Mouse (Mus musculus) limb, embryonic 14.5 days (tissue): ENCODE measurements around the gene Plekhm1. TPM values are rescaled to one million over a fixed set of nuclear protein-coding genes. Genes with fewer than 3 reads are reported as not detected.

Source experiments
- ATAC-seq: fragments of 200-750 bp; cut with Nextera tagmentation; 2 replicates; pipeline ENCODE4 v1.8.0; 2017; ENCODE audit warnings: low read depth, moderate number of reproducible peaks, moderate TSS enrichment; ENCODE audit not compliant: low FRiP score
- DNase-seq: peaks from one replicate; pipeline ENCODE4 v3.0.0-alpha.2; 2015; ENCODE audit warnings: low spot score
- H3K27ac ChIP-seq: fragments of 300-500 bp; sonication (generic); replicated peaks from 2 replicates; pipeline ENCODE4 v1.5.1; 2014; ENCODE audit warnings: low read depth, mild to moderate bottlenecking, low read length, moderate library complexity, mixed read lengths
- H3K27me3 ChIP-seq: fragments of 300-500 bp; sonication (generic); 2 replicates; pipeline ENCODE4 v1.6.1; 2014; ENCODE audit warnings: low read length, mixed read lengths; ENCODE audit not compliant: control insufficient read depth, insufficient read depth
- H3K36me3 ChIP-seq: fragments of 300-500 bp; sonication (generic); 2 replicates; pipeline ENCODE4 v1.6.1; 2014; ENCODE audit warnings: mild to moderate bottlenecking, low read length, moderate library complexity, mixed read lengths; ENCODE audit not compliant: control insufficient read depth, insufficient read depth
- H3K4me1 ChIP-seq: fragments of 300-500 bp; sonication (generic); 2 replicates; pipeline ENCODE4 v1.6.1; 2014; ENCODE audit warnings: antibody characterized with exemption, low read length, mixed read lengths; ENCODE audit not compliant: control insufficient read depth, insufficient read depth
- H3K4me2 ChIP-seq: fragments of 300-500 bp; sonication (generic); replicated peaks from 2 replicates; pipeline ENCODE4 v1.6.1; 2014; ENCODE audit warnings: low read depth, mild to moderate bottlenecking, low read length, moderate library complexity; ENCODE audit not compliant: severe bottlenecking
- H3K4me3 ChIP-seq: fragments of 300-500 bp; sonication (generic); replicated peaks from 2 replicates; pipeline ENCODE4 v1.5.1; 2014; ENCODE audit warnings: low read length
- H3K9ac ChIP-seq: fragments of 300-500 bp; sonication (generic); 2 replicates; pipeline ENCODE4 v1.6.1; 2014; ENCODE audit warnings: mild to moderate bottlenecking, low read depth, low read length, moderate library complexity; ENCODE audit not compliant: severe bottlenecking
- H3K9me3 ChIP-seq: fragments of 300-500 bp; sonication (generic); 2 replicates; pipeline ENCODE4 v1.6.1; 2016; ENCODE audit warnings: low read length; ENCODE audit not compliant: control insufficient read depth
- POLR2A ChIP-seq: fragments of 200-500 bp; IDR thresholded peaks from 2 replicates; pipeline ENCODE4 v1.8.0; 2012; ENCODE audit warnings: inconsistent platforms, mild to moderate bottlenecking, moderate library complexity, borderline replicate concordance; ENCODE audit not compliant: insufficient read depth, insufficient read length; ENCODE audit errors: extremely low read depth
- WGBS: fragments of 180-500 bp; shearing (Covaris S2); extraction: QIAGEN DNeasy Blood & Tissue Kit; methylation state at CpG from one replicate; pipeline ENCODE4 v1.1.7; 2014; 5-methylcytosine and 5-hydroxymethylcytosine counted together
- polyA plus RNA-seq, 2 experiments: library from polyadenylated mRNA; depleted of rRNA in 1 of 2; stranded (reverse) in 1 of 2; unstranded in 1 of 2; fragments of >200 nt; fragmentation: Nextera tagmentation in 1 of 2; extraction: Ambion mirVana in 1 of 2; gene quantifications; 2 replicates each; pipeline versions ENCODE4 v1.2.1 to v1.2.3; 2012 to 2014

The Plekhm1 gene
- polyA plus RNA-seq, 2 experiments, result 9.6 to 11.8 TPM

GRCm38 (mm10) chr11:103340677-103341076, 71.8 kb downstream of the Plekhm1 start:
- Histone ChIP-seq H3K4me1 (peaks cover 4% of the 10 kb centered on the region; the same call in 1 of the 2 replicates), H3K4me3 (no peak overlapping the region), H3K27me3 (no peaks in the 10 kb centered on the region), H3K4me2 (no peak overlapping the region), H3K27ac (no peak overlapping the region), H3K36me3 (no peaks in the 10 kb centered on the region), H3K9me3 (no peaks in the 10 kb centered on the region), H3K9ac (no peak overlapping the region)
- DNase-seq (no peak), ATAC-seq (no peak)
- 44% methylated on average over 7 of the region's 7 CpGs for WGBS
- no peak for TF ChIP-seq POLR2A

- peak overlapping the region; percentile 11; the same call in 1 of the 2 replicates for H3K4me3 ChIP-seq
- ATAC-seq, result no peak
Measured at GRCm38 (mm10) chr11:103340130-103340529, 72.4 kb downstream of the Plekhm1 start.

GRCm38 (mm10) chr11:103339414-103340119, 72.9 kb downstream of the Plekhm1 start:
- no peaks in the 10 kb centered on the region for H3K36me3 ChIP-seq
- no peak for TF ChIP-seq POLR2A
- peaks cover 2% of the 10 kb centered on the region for H3K27me3 ChIP-seq
- H3K4me3 ChIP-seq, result peak overlapping the region; percentile 11; the same call in 1 of the 2 replicates
- no peak overlapping the region for H3K27ac ChIP-seq
- H3K4me2 ChIP-seq, result peak overlapping the region; percentile 40
- no peaks in the 10 kb centered on the region for H3K9me3 ChIP-seq
- WGBS, result 54% methylated on average over 15 of the region's 19 CpGs
- no peak for ATAC-seq
- peak overlapping the region; percentile 34; the same call in 1 of the 2 replicates for H3K9ac ChIP-seq
- peaks cover 4% of the 10 kb centered on the region; the same call in 1 of the 2 replicates for H3K4me1 ChIP-seq
- DNase-seq, result no peak

More at GRCm38 (mm10) chr11:103340130-103340529, 72.4 kb downstream of the Plekhm1 start:
- Histone ChIP-seq H3K36me3 (no peaks in the 10 kb centered on the region), H3K9ac (peak overlapping the region; percentile 34; the same call in 1 of the 2 replicates), H3K4me1 (peaks cover 4% of the 10 kb centered on the region; the same call in 1 of the 2 replicates), H3K9me3 (no peaks in the 10 kb centered on the region), H3K27ac (no peak overlapping the region), H3K27me3 (no peaks in the 10 kb centered on the region), H3K4me2 (peak overlapping the region; percentile 40)
- WGBS, result 67% methylated on average over 19 of the region's 19 CpGs
- DNase-seq, result no peak
- no peak for TF ChIP-seq POLR2A

GRCm38 (mm10) chr11:103338671-103339070, 73.8 kb downstream of the Plekhm1 start:
- Histone ChIP-seq H3K27ac (no peak overlapping the region), H3K4me1 (peaks cover 4% of the 10 kb centered on the region; the same call in 1 of the 2 replicates), H3K4me2 (no peak overlapping the region), H3K9ac (no peak overlapping the region), H3K27me3 (peaks cover 11% of the 10 kb centered on the region), H3K9me3 (no peaks in the 10 kb centered on the region), H3K4me3 (no peak overlapping the region), H3K36me3 (no peaks in the 10 kb centered on the region)
- no peak for DNase-seq
- no peak for ATAC-seq
- 90% methylated on average over 6 of the region's 6 CpGs for WGBS
- no peak for TF ChIP-seq POLR2A

- Histone ChIP-seq H3K27ac (no peak overlapping the region), H3K27me3 (peaks cover 17% of the 10 kb centered on the region), H3K9me3 (no peaks in the 10 kb centered on the region), H3K4me3 (no peak overlapping the region), H3K9ac (no peak overlapping the region), H3K36me3 (no peaks in the 10 kb centered on the region), H3K4me2 (no peak overlapping the region), H3K4me1 (peaks cover 4% of the 10 kb centered on the region; the same call in 1 of the 2 replicates)
- 86% methylated on average over 7 of the region's 7 CpGs for WGBS
- DNase-seq (no peak), ATAC-seq (no peak)
- no peak for TF ChIP-seq POLR2A
Measured at GRCm38 (mm10) chr11:103338119-103338518, 74.4 kb downstream of the Plekhm1 start.

GRCm38 (mm10) chr11:103337180-103337579, 75.3 kb downstream of the Plekhm1 start:
- WGBS, result 64% methylated on average over 2 of the region's 2 CpGs

More at GRCm38 (mm10) chr11:103337180-103337579, 75.3 kb downstream of the Plekhm1 start:
- no peak overlapping the region for H3K4me2 ChIP-seq
- no peaks in the 10 kb centered on the region for H3K9me3 ChIP-seq
- no peak overlapping the region for H3K4me3 ChIP-seq
- H3K4me1 ChIP-seq, result peaks cover 9% of the 10 kb centered on the region
- no peaks in the 10 kb centered on the region for H3K36me3 ChIP-seq
- no peak overlapping the region for H3K9ac ChIP-seq
- DNase-seq (no peak), ATAC-seq (no peak)
- no peak overlapping the region for H3K27ac ChIP-seq
- TF ChIP-seq POLR2A, result no peak
- H3K27me3 ChIP-seq, result peaks cover 22% of the 10 kb centered on the region
